Mouse (Mus musculus): ENCODE measurements at regions not wholly inside any gene's neighbourhood (a gene's known extent, or its start where the extent isn't known, plus 50 kb on each side); places are given as distances from the start of the nearest gene placed in this dataset.

- in situ Hi-C loops (cut with MboI; ENCODE audit: low pct_unique_long_range_greater_than_20kb in 1 of 2, low sequenced_read_pairs in 2 of 2, unreplicated experiment in 1 of 2) = no loop called here
Observed at GRCm38 (mm10) chr13:107944831-107945230, 99.4 kb upstream of the Smim15 start.

GRCm38 (mm10) chr13:107942979-107943378 lies 101.3 kb upstream of the Smim15 start:
- in situ Hi-C loops (cut with MboI; ENCODE audit: low pct_unique_long_range_greater_than_20kb in 1 of 2, low sequenced_read_pairs in 2 of 2, unreplicated experiment in 1 of 2) = no loop called here

- in situ Hi-C loops (cut with MboI; ENCODE audit: low pct_unique_long_range_greater_than_20kb in 1 of 2, low sequenced_read_pairs in 2 of 2, unreplicated experiment in 1 of 2) = no loop called here
Observed at GRCm38 (mm10) chr13:107942297-107942962, 101.8 kb upstream of the Smim15 start.

GRCm38 (mm10) chr13:107939916-107940646 lies 104.2 kb upstream of the Smim15 start:
- in situ Hi-C loops (cut with MboI; ENCODE audit: low pct_unique_long_range_greater_than_20kb in 1 of 2, low sequenced_read_pairs in 2 of 2, unreplicated experiment in 1 of 2) = no loop called here

- in situ Hi-C loops (cut with MboI; ENCODE audit: low pct_unique_long_range_greater_than_20kb in 1 of 2, low sequenced_read_pairs in 2 of 2, unreplicated experiment in 1 of 2) = no loop called here
Observed at GRCm38 (mm10) chr13:107935611-107936010, 108.6 kb upstream of the Smim15 start.

GRCm38 (mm10) chr13:107934691-107935090 lies 109.6 kb upstream of the Smim15 start:
- in situ Hi-C loops (cut with MboI; ENCODE audit: low pct_unique_long_range_greater_than_20kb in 1 of 2, low sequenced_read_pairs in 2 of 2, unreplicated experiment in 1 of 2) = no loop called here

GRCm38 (mm10) chr13:107933598-107934571 lies 110.4 kb upstream of the Smim15 start:
- in situ Hi-C loops (cut with MboI; ENCODE audit: low pct_unique_long_range_greater_than_20kb in 1 of 2, low sequenced_read_pairs in 2 of 2, unreplicated experiment in 1 of 2) = no loop called here

- in situ Hi-C loops (cut with MboI; ENCODE audit: low pct_unique_long_range_greater_than_20kb in 1 of 2, low sequenced_read_pairs in 2 of 2, unreplicated experiment in 1 of 2) = no loop called here
Observed at GRCm38 (mm10) chr13:107932423-107933032, 111.7 kb upstream of the Smim15 start.

GRCm38 (mm10) chr13:107931216-107931615 lies 113.0 kb upstream of the Smim15 start:
- in situ Hi-C loops (cut with MboI; ENCODE audit: low pct_unique_long_range_greater_than_20kb in 1 of 2, low sequenced_read_pairs in 2 of 2, unreplicated experiment in 1 of 2) = no loop called here

- in situ Hi-C loops (cut with MboI; ENCODE audit: low pct_unique_long_range_greater_than_20kb in 1 of 2, low sequenced_read_pairs in 2 of 2, unreplicated experiment in 1 of 2) = no loop called here
Observed at GRCm38 (mm10) chr13:107927499-107928215, 116.6 kb upstream of the Smim15 start.

- in situ Hi-C loops (cut with MboI; ENCODE audit: low pct_unique_long_range_greater_than_20kb in 1 of 2, low sequenced_read_pairs in 2 of 2, unreplicated experiment in 1 of 2) = no loop called here
Observed at GRCm38 (mm10) chr13:107925470-107925869, 118.8 kb upstream of the Smim15 start.

GRCm38 (mm10) chr13:107923129-107924114 lies 120.8 kb upstream of the Smim15 start:
- in situ Hi-C loops (cut with MboI; ENCODE audit: low pct_unique_long_range_greater_than_20kb in 1 of 2, low sequenced_read_pairs in 2 of 2, unreplicated experiment in 1 of 2) = no loop called here

- in situ Hi-C loops (cut with MboI; ENCODE audit: low pct_unique_long_range_greater_than_20kb in 1 of 2, low sequenced_read_pairs in 2 of 2, unreplicated experiment in 1 of 2) = no loop called here
Observed at GRCm38 (mm10) chr13:107919403-107919802, 124.8 kb upstream of the Smim15 start.

GRCm38 (mm10) chr13:107918478-107918877 lies 125.8 kb upstream of the Smim15 start:
- in situ Hi-C loops (cut with MboI; ENCODE audit: low pct_unique_long_range_greater_than_20kb in 1 of 2, low sequenced_read_pairs in 2 of 2, unreplicated experiment in 1 of 2) = no loop called here

GRCm38 (mm10) chr13:107918065-107918464 lies 126.2 kb upstream of the Smim15 start:
- in situ Hi-C loops (cut with MboI; ENCODE audit: low pct_unique_long_range_greater_than_20kb in 1 of 2, low sequenced_read_pairs in 2 of 2, unreplicated experiment in 1 of 2) = no loop called here

GRCm38 (mm10) chr13:107917564-107917963 lies 126.7 kb upstream of the Smim15 start:
- in situ Hi-C loops (cut with MboI; ENCODE audit: low pct_unique_long_range_greater_than_20kb in 1 of 2, low sequenced_read_pairs in 2 of 2, unreplicated experiment in 1 of 2) = no loop called here

GRCm38 (mm10) chr13:107910125-107910524 lies 134.1 kb upstream of the Smim15 start:
- in situ Hi-C loops (cut with MboI; ENCODE audit: low pct_unique_long_range_greater_than_20kb in 1 of 2, low sequenced_read_pairs in 2 of 2, unreplicated experiment in 1 of 2) = no loop called here

Measured in mouse embryonic stem cell (cell line).